Mouse (Mus musculus) cerebral cortex, adult 2 months (tissue): ENCODE results near the gene Gm20388.

Experiments used
- WGBS: fragments of 180-500 bp; shearing (Covaris S2); methylation state at CpG from one replicate; pipeline ENCODE4 v1.1.7; 2018; 5-methylcytosine and 5-hydroxymethylcytosine counted together

Gene Gm20388

GRCm38 (mm10) chr8:121118634-121119420 is 1208.2 kb downstream of the Gm20388 start:
- 19% methylated on average over 18 of the region's 18 CpGs for WGBS

DNA sequence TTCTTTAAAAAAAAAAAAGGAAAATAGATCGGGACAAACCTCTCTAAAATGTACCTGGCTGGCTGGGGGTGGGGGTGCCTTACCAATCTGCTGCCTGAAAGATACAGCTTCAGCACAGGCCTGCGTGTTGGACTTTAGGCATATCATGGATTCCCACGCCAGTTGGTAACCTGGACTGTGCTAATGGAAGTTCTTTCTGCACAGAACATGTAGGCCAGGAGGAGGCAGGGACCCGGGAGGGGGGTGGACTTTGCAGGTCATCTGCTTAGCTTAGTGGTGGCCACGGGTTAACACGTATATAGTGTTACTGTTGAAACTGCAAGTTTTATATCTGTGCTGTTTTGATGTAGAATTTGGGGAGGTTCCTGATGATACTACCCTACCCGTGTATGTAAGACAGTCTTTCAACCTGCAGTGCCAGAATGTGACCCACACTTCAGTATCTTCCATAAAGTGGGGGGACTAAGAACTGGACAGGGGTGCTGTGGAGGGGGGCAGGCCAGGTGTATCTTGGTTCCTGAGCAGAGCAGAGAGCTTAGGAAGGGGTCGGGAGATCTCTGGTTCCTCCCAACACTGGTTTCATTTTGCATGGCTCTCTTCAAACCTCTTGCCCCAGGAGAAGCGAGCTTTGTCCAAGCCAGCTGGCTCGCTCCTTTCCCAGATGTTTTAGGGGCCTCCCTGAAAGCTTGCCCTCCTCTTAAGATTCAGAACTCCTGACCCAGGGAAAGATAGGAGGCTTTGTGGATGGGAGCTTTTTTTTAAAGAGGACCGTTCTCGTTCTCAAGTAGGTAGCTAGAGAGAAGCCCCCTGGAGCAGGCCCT is 1209.2 kb downstream of the Gm20388 start:
- 29% methylated on average over 12 of the region's 12 CpGs for WGBS

GRCm38 (mm10) chr8:121120456-121121419 is 1210.1 kb downstream of the Gm20388 start:
- WGBS = 24% methylated on average over 17 of the region's 17 CpGs

DNA sequence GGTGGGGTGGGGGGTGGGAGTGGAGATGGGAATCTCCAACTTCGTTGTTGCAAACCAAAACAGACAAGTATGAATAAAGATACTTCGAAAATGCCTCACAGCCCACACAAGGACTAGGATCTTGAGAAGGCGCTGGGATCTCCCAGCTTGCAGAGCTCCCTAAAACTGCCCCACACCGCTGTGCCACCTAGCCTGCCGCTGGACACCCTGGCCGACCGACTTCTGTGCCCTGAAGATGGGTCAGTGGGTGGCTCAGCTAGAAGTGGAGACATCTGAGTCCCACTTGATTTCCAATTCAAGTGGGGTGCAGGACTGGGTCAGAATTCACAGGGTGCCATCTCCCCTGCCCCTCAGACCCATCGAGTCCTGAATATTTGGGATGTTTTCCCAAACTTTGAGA is 1211.1 kb downstream of the Gm20388 start:
- 16% methylated on average over 8 of the region's 8 CpGs for WGBS

- 29% methylated on average over 7 of the region's 7 CpGs for WGBS
These were observed 1211.7 kb downstream of the Gm20388 start for GRCm38 (mm10) chr8:121122368-121122767.

GRCm38 (mm10) chr8:121123113-121123512 is 1212.5 kb downstream of the Gm20388 start:
- WGBS = 48% methylated on average over 2 of the region's 2 CpGs

GRCm38 (mm10) chr8:121124547-121125239 is 1214.1 kb downstream of the Gm20388 start:
- WGBS = 7% methylated on average over 17 of the region's 17 CpGs

- WGBS = 1% methylated on average over 35 of the region's 36 CpGs
These were observed 1214.8 kb downstream of the Gm20388 start for GRCm38 (mm10) chr8:121125311-121125876.

- WGBS = 15% methylated on average over 6 of the region's 6 CpGs
These were observed 1215.5 kb downstream of the Gm20388 start for GRCm38 (mm10) chr8:121126191-121126590.

- 9% methylated on average over 6 of the region's 6 CpGs for WGBS
These were observed 1216.1 kb downstream of the Gm20388 start for GRCm38 (mm10) chr8:121126694-121127093.

- 15% methylated on average over 11 of the region's 11 CpGs for WGBS
These were observed 1216.7 kb downstream of the Gm20388 start for GRCm38 (mm10) chr8:121127291-121127701.

DNA sequence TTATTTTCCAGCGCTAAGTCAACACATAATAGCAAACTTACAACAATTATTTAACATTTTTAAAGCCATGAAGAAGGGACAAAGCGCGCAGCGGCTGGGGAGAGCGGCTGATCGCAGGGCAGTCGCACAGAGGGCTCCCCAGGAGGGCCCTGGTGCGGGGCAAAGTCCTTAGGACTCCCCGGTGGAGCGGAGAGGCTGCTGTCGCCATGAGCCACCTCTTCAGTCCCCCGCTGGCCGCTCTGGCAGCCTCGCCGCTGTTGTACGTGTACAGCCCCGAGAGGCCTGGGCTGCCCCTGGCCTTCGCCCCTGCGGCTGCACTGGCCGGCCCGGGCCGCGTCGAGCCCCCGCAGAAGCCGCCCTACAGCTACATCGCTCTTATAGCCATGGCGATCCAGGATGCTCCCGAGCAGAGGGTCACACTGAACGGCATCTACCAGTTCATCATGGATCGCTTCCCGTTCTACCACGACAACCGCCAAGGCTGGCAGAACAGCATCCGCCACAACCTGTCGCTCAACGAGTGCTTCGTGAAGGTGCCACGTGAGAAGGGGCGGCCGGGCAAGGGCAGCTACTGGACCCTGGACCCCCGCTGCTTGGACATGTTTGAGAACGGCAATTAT is 1217.2 kb downstream of the Gm20388 start, which contains the start of gene Foxl1:
Gene Foxl1 (plus strand): TSS at position 185 of the 620 bp plus-strand sequence.
- WGBS = 6% methylated on average over 43 of the region's 43 CpGs

- WGBS = 6% methylated on average over 55 of the region's 55 CpGs
These were observed 1218.1 kb downstream of the Gm20388 start for GRCm38 (mm10) chr8:121128531-121129264.

DNA sequence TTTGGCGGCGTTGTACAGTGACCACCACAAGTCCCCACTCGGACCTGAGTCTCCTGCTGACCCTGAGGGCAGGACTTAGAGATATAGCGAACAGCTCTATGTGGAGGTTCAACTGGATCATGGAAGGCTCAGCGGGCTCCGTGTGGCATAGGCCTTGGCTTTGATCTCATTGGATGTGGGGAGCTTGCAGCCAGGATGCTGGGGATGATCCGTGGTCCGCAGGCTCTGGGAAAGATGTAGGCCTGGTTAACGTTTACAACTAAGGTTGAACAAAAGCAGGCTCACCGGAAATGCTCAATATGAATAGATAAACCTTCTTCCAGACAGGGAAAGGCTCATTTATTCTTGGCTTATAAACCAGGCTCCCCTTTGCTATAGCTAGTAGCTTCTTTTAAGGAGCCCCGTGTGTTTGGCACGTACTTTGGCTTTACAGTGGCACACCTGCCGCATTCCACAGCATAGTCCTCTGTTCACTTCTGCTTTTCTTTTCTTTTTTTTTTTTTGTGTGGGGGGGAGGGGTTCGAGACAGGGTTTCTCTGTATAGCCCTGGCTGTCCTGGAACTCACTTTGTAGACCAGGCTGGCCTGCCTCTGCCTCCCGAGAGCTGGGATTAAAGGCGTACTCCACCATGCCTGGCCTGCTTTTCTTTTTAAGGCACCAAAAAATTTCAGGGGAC is 1218.8 kb downstream of the Gm20388 start:
- 40% methylated on average over 16 of the region's 16 CpGs for WGBS

DNA sequence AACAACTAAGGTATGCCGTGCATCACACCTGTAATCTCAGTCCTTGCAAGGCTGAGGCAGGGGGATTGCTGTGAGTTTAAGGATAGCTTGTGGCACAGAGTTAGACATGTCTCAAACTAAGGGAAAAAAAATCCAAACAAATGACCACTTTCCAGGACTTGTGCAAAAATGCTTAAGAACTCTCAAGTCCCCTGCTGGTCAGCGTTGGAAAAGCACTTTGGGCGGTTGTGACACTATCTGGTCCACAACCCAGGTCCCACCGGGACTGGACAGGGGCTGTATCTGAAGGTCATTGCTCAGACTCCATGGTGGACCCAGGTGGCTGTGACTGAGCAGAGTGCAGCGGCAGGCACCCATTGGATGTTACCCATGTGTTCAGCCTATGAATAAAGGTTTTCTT is 1219.9 kb downstream of the Gm20388 start:
- WGBS = 39% methylated on average over 5 of the region's 5 CpGs

DNA sequence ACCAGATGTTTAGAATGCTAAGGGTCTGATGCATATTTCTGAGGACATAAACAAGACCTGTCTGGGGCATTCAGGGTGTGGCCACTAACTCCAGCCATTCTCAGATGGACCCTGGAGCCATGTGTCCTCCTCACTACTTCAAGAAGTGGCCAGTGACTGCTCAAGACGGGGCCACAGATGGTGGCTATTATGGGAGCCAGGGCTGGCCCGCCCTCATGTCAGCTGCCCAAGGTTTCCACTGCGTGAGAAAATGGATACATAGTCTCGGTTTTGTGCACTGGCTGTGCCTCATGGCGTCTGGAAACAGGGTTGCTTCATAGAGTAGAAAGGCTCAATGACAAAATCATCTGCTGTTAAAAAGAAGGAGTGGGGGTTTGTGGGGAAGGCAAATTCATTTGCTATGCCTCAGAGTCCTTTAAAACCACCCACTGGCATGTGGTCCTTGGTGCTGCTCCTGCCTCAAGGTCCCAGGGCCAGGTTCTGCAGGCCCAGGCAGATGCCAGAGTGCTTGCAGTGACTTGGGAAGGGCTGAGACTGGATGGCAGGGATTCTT is 1222.4 kb downstream of the Gm20388 start:
- 68% methylated on average over 5 of the region's 5 CpGs for WGBS

DNA sequence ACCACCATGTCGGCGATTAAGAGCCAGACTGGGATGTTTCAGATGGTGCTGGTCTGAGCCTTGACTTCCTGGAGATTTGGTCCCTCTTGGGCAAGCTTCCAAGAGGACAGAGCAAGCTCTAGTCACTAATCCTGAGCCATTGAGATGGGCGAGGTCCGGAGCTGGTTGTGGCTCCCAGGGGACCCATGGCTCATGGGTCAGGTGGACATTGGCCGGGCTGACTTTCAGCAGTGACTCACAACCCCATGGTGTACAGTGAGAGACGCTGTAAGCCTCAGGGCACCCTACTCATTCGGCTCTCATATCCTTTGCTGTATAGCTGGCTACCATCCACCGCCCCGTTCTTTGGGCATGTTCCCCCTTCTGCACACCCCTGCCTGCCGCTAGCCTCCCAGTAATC is 1223.5 kb downstream of the Gm20388 start:
- WGBS = 89% methylated on average over 10 of the region's 10 CpGs

GRCm38 (mm10) chr8:121134512-121134911 is 1223.9 kb downstream of the Gm20388 start:
- WGBS = 87% methylated on average over 11 of the region's 11 CpGs

DNA sequence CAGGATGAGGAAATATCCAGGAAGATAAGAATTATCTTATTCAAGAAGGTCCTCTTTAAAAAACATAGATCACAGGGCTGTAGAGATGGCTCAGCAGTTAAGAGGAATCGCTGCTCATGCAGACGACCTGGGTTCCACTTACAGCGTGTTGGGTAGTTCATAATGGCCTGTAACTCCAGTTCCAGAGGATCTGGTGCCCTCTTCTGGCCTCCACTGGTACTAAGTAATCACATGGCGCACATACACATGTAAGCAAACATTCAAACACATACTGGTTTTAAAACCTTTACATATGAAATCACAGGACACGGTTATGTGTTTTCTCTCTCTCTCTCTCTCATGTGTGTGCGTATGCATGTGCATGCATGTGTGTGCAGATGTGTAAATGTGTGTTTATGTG is 1226.2 kb downstream of the Gm20388 start:
- WGBS = 94% methylated on average over 6 of the region's 6 CpGs
